Mouse (Mus musculus): ENCODE measurements around the gene Txndc12.

The Txndc12 gene

GRCm38 (mm10) chr4:108847715-108848504, 13.5 kb downstream of the Txndc12 start, which contains the start of gene Kti12:
Gene Kti12, plus strand, starts transcription at chr4:108847785.
- DNase-seq = peak; percentile 64 to 71

- no peak for DNase-seq
Observed at GRCm38 (mm10) chr4:108848505-108848848, 14.1 kb downstream of the Txndc12 start, which contains the start of gene A730015C16Rik. Gene A730015C16Rik, minus strand, starts transcription at chr4:108848619.

DNA sequence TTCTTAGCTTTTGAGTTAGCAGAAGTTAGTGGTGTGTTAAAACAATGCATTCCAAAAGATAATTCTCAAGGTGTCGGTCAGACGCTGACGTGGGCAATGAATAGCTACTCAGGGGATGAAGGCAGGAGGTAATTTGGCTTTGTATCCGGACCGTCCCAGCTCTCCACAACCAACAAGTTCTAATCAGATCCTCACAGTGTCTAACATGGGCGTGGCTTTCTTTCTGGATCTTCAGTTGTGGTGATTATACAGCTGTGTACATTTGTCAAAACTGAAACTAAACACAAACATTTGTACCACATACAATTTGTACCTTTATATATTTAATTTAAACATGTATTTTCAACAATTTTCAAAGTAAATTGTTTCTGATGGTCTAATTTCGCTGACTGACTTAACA, 32.4 kb downstream of the Txndc12 start:
- no peak for DNase-seq

- peak; percentile 80 to 84 for DNase-seq
Observed at GRCm38 (mm10) chr4:108869730-108870374, 35.5 kb downstream of the Txndc12 start.

DNA sequence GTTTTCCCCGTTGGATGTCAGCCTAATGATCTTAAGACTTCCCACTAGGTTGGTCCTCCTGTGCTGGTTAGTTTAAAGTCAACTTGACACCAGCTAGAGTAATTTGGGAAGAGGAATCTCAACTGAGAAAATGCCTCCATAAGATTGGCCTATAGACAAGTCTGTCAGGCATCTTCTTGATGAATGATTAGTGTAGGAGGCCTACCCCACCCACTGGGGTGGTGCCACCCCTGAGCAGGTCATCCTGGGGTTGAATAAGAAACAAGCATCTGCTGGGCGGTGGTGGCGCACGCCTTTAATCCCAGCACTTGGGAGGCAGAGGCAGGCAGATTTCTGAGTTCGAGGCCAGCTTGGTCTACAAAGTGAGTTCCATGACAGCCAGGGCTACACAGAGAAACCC, 39.3 kb downstream of the Txndc12 start:
- no peak for DNase-seq

- DNase-seq = no peak
Observed at GRCm38 (mm10) chr4:108877901-108878300, 43.5 kb downstream of the Txndc12 start.

GRCm38 (mm10) chr4:108878963-108879822, 44.8 kb downstream of the Txndc12 start, which contains the start of gene Rab3b:
Gene Rab3b, plus strand, starts transcription at chr4:108879063.
- DNase-seq = peak; percentile 75 to 76

- no peak for DNase-seq
Observed at GRCm38 (mm10) chr4:108883815-108884214, 49.4 kb downstream of the Txndc12 start.

DNA sequence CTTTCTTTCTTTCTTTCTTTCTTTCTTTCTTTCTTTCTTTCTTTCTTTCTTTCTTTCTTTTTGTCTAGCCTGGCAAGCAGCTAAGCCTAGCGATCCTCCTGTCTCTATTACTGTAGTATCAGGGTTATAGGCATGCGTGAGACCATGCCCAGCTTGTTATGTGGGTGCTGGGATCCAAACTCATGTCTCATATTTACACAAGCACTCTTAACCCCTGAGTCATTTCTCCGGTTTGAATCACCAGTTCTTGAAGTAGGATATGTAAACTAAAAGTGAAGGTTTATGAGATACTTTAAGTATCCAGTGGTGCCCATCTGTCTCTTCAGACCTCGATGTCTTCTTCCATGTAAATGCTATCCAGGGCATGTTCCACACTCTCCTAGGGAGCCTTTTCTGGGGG, 53.1 kb downstream of the Txndc12 start:
- no peak for DNase-seq

GRCm38 (mm10) chr4:108890876-108891275, 56.5 kb downstream of the Txndc12 start:
- no peak for DNase-seq

GRCm38 (mm10) chr4:108900421-108900820, 66.0 kb downstream of the Txndc12 start:
- DNase-seq = no peak

DNA sequence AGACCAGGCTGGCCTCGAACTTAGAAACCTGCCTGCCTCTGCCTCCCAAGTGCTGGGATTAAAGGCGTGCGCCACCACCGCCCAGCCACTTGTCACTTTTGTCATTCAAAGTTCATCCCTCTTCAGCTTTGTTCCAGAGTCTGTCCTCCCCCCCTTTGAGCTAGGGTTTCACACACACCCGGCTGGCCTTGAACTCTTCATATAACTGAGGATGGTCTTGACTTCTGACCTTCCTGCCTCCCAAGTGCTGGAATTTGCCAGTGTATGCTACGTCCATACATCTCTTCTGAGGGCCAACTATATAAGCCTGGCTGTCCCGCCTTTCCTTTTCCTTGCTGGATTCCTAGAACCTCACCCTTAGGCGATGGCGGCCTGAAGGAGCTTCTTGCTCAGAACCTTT, 68.5 kb downstream of the Txndc12 start:
- no peak for DNase-seq

DNA sequence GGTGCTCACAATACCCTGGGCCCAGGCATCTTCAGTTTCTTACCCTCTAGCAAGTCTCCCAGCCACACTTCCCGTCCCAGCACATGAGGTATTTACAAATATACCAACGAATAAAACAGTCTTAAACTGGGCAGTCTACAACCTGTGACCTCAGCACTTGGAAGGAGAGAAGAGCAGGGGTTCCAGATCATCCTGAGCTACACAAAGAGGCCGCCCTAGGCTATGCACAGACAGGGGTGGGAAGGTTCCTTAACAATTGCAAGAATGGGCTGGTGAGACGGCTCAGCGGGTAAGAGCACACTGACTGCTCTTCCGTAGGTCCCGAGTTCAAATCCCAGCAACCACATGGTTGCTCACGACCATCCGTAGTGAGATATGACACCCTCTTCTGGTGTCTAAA, 68.9 kb downstream of the Txndc12 start:
- no peak for DNase-seq

GRCm38 (mm10) chr4:108904076-108904475, 69.7 kb downstream of the Txndc12 start:
- no peak for DNase-seq

DNA sequence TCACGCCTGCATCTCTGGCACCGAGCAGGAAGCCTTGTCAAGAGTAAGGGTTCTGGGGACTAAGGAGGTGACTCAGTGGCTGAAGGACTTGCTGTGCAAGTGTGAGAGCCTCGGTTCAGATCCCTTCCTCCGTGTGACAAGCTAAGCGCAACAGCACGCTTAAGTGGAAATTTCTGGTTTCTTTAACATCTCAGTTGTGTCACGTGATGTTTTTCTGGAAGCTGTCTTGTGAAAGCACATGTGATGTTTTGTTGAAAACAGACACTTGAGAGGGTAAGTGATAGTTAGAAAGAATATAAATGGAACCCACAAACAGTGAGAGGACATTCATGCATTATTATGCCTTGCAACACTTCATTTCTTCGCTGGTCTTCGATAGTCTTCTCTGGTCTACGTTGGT, 70.4 kb downstream of the Txndc12 start:
- peak; percentile 4 to 9 for DNase-seq

GRCm38 (mm10) chr4:108905859-108906258, 71.5 kb downstream of the Txndc12 start:
- no peak for DNase-seq

DNA sequence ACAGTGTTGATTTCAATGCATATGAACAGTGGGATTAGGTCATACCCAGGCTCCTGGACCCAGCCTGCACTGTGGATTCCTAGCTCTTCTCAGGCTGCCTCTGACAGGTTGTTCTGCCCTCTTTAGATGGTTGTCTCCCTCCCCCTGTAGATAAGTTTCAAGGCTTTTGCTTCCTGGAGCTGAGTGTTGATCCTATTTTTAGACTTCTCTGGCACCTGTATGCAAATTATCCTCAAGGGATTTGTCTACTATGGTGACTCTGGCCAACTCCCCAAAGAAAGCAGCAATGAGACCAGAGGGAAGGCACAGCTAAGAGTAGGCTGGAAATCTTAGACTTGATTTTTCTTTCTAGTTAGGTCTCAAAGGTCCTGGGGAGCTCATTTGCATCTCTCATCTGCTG, 73.1 kb downstream of the Txndc12 start:
- DNase-seq = peak in 1 of 2 experiments; percentile 2

DNA sequence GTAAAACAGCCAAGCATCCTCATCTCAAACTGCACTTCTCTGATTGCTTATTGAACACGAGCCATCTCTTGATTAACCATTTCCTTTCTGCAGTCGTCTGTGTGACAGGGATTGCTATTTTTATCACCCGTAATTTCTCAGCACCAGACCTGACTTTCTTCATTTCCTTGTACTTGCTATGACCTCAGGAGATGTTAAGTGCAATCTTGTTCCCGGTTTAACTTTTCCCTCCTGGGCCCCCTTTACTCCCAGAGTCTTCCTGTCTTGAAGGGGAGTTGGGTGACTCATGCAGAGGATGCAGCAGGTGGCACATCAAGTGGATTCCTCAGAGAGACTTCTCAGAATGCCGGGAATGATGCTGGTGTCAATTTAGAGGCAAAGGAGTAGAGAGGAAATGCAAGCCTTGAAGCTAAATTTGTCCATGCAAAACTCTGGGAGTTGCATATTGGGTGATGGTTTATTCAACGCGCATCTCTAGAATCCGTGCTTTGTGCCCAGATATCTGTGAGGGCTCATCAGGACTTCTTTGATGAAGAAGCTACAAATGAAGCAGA, 75.5 kb downstream of the Txndc12 start:
- peak; percentile 2 to 3 for DNase-seq
